Mouse (Mus musculus): ENCODE measurements around the gene C2cd4a. TPM values are rescaled to one million over a fixed set of nuclear protein-coding genes. Genes with fewer than 3 reads are reported as not detected.

Gene C2cd4a
- 0.25 and 0.30 TPM in 2 replicates for polyA plus RNA-seq (2015; fragmentation: Nextera tagmentation; extraction: Ambion mirVana)

DNA sequence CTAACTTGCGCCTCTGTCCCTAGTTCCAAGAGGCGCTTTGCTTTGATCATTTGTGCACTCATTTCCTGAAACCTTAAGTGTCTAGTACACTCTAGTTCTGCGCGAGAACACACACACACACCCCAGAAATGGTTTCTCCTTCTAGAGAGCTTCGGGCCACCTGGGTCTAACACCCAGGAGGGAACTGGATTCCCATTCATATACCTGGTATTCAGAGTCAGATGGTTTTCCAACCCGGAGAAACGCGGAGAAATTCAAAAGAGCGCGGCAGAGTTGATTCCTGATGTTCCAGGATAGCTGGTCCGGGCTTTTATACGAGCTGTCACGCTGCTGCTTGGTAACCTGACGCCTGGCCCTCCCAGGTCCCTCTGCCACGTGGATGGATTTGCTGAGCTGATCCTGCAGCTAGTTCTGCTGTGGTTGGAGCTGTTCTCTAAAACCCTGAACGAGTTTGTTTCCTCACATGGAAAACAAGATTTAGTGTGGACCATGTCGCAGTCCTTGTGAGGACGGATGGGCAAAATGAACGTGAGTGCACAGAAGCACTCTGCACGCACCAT lies at the start of gene C2cd4a:
TSS of gene C2cd4a (minus strand) at position 285 of the 560 bp plus-strand sequence.
- Histone ChIP-seq H3K9ac (ENCODE audit: low read depth, low read length) (peak within 1 kb of the TSS; percentile 64), H3K4me1 (ENCODE audit: control insufficient read depth, insufficient read depth, low read length) (peaks cover 14% of the 10 kb centered on the region; the same call in 1 of the 2 replicates), H3K27me3 (ENCODE audit: control insufficient read depth, insufficient read depth, low read depth, low read length) (peaks cover 26% of the 10 kb centered on the region), H3K4me3 (ENCODE audit: low read depth, low read length) (peak within 1 kb of the TSS; percentile 61), H3K36me3 (ENCODE audit: control insufficient read depth, insufficient read depth, low read length) (no peaks in the 10 kb centered on the region), H3K9me3 (replicated peaks; ENCODE audit: control insufficient read depth, low read length, poor library complexity, severe bottlenecking) (no peaks in the 10 kb centered on the region), H3K27ac (ENCODE audit: low read length) (no peak within 1 kb of the TSS), H3K4me2 (ENCODE audit: low read length) (peak within 1 kb of the TSS; percentile 71)
- ATAC-seq = no peak
- WGBS = 4% methylated on average over 20 of the region's 20 CpGs

DNA sequence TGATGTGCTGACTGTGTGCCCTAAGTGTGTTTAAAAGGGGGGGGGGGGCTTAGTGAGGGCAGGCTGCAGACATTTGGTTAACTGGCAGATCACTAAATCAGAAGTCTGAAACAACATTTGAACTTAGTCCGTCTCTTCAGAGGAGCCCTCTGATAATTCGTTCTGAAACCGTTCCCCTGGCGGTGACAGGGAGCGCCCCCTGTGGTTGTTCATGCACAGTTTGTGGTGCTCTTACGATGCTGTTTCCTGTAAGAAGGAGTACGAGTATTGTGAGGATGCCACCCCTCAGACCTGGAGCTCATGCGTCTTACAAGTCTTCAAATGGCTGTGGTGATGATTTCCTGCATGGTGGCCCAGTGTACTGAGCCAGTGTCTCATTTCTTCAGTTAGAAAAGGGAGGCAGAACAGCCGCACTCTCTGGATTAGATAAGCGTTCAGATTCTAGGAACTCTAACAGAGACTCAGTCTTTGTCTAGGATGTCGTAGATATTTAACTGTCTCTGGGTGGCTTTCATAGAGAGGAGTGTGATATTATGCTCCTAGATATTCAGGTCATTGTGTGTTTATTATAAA lies 46.2 kb upstream of the C2cd4a start:
- H3K27me3 ChIP-seq (ENCODE audit: control insufficient read depth, insufficient read depth, low read depth, low read length) = no peaks in the 10 kb centered on the region
- no peaks in the 10 kb centered on the region for H3K9me3 ChIP-seq (replicated peaks; ENCODE audit: control insufficient read depth, low read length, poor library complexity, severe bottlenecking)
- ATAC-seq = no peak
- 93% methylated on average over 11 of the region's 11 CpGs for WGBS
- no peak overlapping the region for H3K27ac ChIP-seq (ENCODE audit: low read length)
- 0 out of 2 replicates have a peak, but pooled peaks cover 2% of the 10 kb centered on the region for H3K36me3 ChIP-seq (ENCODE audit: control insufficient read depth, insufficient read depth, low read length)
- no peak overlapping the region for H3K4me3 ChIP-seq (ENCODE audit: low read depth, low read length)
- no peak overlapping the region for H3K4me2 ChIP-seq (ENCODE audit: low read length)
- no peaks in the 10 kb centered on the region for H3K4me1 ChIP-seq (ENCODE audit: control insufficient read depth, insufficient read depth, low read length)
- no peak overlapping the region for H3K9ac ChIP-seq (ENCODE audit: low read depth, low read length)

DNA sequence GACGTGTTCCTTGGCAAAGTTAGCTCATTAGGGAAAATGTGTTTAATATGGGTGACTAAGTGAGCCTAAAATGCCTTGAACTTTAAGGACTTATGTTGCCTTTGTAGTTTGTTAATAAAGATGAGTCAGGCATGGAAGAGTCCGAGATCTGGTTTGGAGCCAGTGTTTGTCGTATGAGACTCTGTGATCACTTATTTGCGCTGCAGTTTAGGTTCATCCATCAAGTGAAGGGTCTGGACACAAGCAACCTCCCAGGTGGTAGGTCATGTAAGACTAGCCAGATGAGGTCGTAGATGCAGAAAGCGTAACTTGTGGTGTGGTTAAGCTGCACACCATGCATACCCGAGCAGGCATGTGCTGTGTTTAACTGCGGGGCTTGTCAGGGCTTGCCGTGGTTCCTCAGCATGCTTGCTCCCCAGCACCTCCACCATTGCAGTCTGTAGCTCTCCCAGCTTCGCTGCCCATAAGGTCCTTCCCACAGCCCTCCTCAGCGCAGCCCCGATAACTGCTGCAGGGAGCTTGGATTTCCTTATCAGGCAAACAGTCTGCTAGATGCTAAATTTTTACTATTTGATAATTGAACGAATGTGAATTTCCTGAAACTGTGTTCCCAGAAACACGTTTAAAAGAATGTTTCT lies 45.1 kb upstream of the C2cd4a start:
- H3K36me3 ChIP-seq (ENCODE audit: control insufficient read depth, insufficient read depth, low read length) = 0 out of 2 replicates have a peak, but pooled peaks cover 2% of the 10 kb centered on the region
- H3K4me1 ChIP-seq (ENCODE audit: control insufficient read depth, insufficient read depth, low read length) = no peaks in the 10 kb centered on the region
- no peak overlapping the region for H3K4me2 ChIP-seq (ENCODE audit: low read length)
- 89% methylated on average over 14 of the region's 14 CpGs for WGBS
- no peak overlapping the region for H3K27ac ChIP-seq (ENCODE audit: low read length)
- no peaks in the 10 kb centered on the region for H3K27me3 ChIP-seq (ENCODE audit: control insufficient read depth, insufficient read depth, low read depth, low read length)
- no peak overlapping the region for H3K4me3 ChIP-seq (ENCODE audit: low read depth, low read length)
- H3K9ac ChIP-seq (ENCODE audit: low read depth, low read length) = no peak overlapping the region
- ATAC-seq = no peak
- H3K9me3 ChIP-seq (replicated peaks; ENCODE audit: control insufficient read depth, low read length, poor library complexity, severe bottlenecking) = no peaks in the 10 kb centered on the region

DNA sequence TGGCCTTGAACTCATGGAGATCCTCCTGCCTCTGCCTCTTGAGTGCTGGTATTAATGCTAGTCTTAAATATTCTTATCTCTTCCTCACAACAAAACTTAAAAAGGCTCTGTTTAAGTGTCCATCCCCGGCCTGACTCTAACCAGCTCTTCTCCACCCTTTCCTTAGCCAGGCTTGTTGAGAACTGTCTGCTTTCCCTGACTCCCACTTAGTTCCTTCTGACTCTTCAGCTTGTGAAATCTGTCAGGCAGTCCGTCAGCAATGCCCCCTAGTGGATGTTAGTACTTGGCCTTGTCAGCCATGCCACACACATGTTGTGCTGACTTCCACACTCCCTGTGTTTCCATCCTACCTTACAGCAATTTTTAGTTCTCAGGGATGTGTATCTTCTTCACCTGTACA lies 43.2 kb upstream of the C2cd4a start:
- Histone ChIP-seq H3K27me3 (ENCODE audit: control insufficient read depth, insufficient read depth, low read depth, low read length) (no peaks in the 10 kb centered on the region), H3K9ac (ENCODE audit: low read depth, low read length) (no peak overlapping the region), H3K4me3 (ENCODE audit: low read depth, low read length) (no peak overlapping the region), H3K4me1 (ENCODE audit: control insufficient read depth, insufficient read depth, low read length) (no peaks in the 10 kb centered on the region), H3K9me3 (replicated peaks; ENCODE audit: control insufficient read depth, low read length, poor library complexity, severe bottlenecking) (no peaks in the 10 kb centered on the region), H3K27ac (ENCODE audit: low read length) (no peak overlapping the region), H3K36me3 (ENCODE audit: control insufficient read depth, insufficient read depth, low read length) (no peaks in the 10 kb centered on the region), H3K4me2 (ENCODE audit: low read length) (no peak overlapping the region)
- no peak for ATAC-seq
- WGBS = 56% methylated on average over 2 of the region's 2 CpGs

DNA sequence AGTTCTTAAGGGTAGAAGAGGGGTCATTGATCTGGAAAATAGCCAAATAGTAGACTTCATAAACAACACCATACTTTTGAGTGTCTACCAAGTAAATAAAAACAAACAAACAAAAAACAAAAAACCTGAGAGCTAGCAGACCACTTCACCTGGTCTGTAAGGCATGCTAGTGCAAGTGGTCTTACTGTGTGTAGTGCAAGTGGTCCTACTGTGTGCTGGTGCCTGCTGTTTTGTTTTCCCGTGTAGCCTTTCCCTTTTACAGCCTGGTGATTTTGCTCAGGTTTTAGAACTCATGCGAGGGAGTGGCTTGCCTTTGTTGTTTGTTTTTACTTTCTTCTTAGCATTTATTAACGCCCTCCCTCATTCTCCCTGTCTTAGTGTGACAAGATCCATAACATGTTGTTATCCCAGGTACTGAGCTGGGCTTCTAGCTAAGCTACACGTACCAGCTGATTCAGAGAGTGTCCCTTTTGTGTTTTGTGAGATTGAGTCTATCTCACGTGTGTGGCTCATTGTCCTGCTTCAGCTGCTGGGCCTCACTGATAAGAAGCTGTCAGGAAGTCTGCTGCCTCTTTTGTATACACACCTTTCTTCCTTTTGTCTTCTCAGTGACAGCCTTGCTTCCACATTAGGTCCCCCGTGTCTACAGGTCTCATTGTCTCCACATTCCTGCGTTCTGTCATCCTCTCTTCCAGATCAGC lies 42.5 kb upstream of the C2cd4a start:
- H3K4me3 ChIP-seq (ENCODE audit: low read depth, low read length) = no peak overlapping the region
- no peak overlapping the region for H3K4me2 ChIP-seq (ENCODE audit: low read length)
- H3K27me3 ChIP-seq (ENCODE audit: control insufficient read depth, insufficient read depth, low read depth, low read length) = no peaks in the 10 kb centered on the region
- H3K4me1 ChIP-seq (ENCODE audit: control insufficient read depth, insufficient read depth, low read length) = no peaks in the 10 kb centered on the region
- no peak overlapping the region for H3K9ac ChIP-seq (ENCODE audit: low read depth, low read length)
- ATAC-seq = no peak
- WGBS = 80% methylated on average over 7 of the region's 7 CpGs
- no peaks in the 10 kb centered on the region for H3K36me3 ChIP-seq (ENCODE audit: control insufficient read depth, insufficient read depth, low read length)
- no peaks in the 10 kb centered on the region for H3K9me3 ChIP-seq (replicated peaks; ENCODE audit: control insufficient read depth, low read length, poor library complexity, severe bottlenecking)
- H3K27ac ChIP-seq (ENCODE audit: low read length) = no peak overlapping the region

DNA sequence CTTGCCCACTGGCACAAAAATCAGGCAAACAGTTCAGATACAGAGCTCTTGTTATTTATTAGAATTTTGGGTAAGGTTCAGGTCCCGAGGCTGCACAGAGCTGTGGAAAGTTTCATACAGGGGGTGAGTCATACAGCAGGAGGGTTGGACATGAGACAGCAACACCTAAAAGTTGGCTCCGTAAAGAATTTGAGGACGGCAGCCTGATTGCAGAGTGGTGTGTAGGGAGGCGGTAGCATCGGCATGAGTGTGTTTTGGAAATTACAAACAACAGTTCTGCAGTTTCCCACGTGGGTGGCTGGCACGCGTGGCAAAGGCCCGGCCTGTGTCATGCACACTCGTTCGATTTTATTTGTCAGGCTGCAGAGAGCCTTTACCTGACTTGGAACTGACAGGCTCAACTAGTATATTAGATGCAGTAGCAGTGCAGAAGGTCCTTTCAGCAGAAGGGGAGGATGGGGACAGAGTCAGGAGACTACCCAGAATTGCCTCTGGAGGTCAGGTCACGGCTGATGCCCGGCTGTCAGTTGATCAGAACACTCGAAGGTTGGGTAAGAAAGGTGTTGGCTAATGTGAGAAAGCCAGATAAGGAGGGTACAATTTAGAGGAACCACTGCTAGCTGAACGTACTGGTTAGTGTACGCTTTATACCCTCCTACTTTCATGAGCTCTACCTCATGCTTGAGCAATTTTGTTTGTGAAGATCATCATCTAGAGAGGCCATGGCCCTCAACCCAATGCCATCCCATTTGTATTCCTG lies 37.7 kb upstream of the C2cd4a start:
- Histone ChIP-seq H3K36me3 (ENCODE audit: control insufficient read depth, insufficient read depth, low read length) (no peaks in the 10 kb centered on the region), H3K27ac (ENCODE audit: low read length) (no peak overlapping the region), H3K9me3 (replicated peaks; ENCODE audit: control insufficient read depth, low read length, poor library complexity, severe bottlenecking) (no peaks in the 10 kb centered on the region), H3K4me3 (ENCODE audit: low read depth, low read length) (no peak overlapping the region), H3K9ac (ENCODE audit: low read depth, low read length) (no peak overlapping the region), H3K27me3 (ENCODE audit: control insufficient read depth, insufficient read depth, low read depth, low read length) (no peaks in the 10 kb centered on the region), H3K4me2 (ENCODE audit: low read length) (no peak overlapping the region), H3K4me1 (ENCODE audit: control insufficient read depth, insufficient read depth, low read length) (no peaks in the 10 kb centered on the region)
- WGBS = 92% methylated on average over 16 of the region's 16 CpGs
- no peak for ATAC-seq

DNA sequence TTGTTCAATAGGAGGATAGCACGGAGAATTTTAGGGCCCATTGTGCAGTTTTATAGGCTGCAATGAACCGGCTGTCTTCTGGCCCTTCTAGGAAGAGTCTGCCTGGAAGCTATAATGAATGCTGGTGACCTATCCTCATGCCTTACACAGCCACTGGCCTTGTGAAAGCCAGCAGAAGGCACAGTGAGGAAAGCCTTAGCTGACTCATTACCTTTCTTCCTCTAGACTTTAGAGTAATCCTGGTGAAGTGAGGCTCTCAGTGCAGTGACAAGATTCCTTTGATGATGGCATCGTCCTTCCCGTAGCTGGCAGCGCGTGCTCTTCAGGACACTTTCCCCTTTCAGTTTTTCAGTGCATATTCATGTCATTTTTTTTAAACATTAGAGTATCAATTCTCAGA lies 35.3 kb upstream of the C2cd4a start:
- no peak overlapping the region for H3K27ac ChIP-seq (ENCODE audit: low read length)
- H3K4me3 ChIP-seq (ENCODE audit: low read depth, low read length) = no peak overlapping the region
- WGBS = 69% methylated on average over 6 of the region's 6 CpGs
- no peaks in the 10 kb centered on the region for H3K9me3 ChIP-seq (replicated peaks; ENCODE audit: control insufficient read depth, low read length, poor library complexity, severe bottlenecking)
- no peaks in the 10 kb centered on the region for H3K36me3 ChIP-seq (ENCODE audit: control insufficient read depth, insufficient read depth, low read length)
- H3K27me3 ChIP-seq (ENCODE audit: control insufficient read depth, insufficient read depth, low read depth, low read length) = no peaks in the 10 kb centered on the region
- ATAC-seq = no peak
- no peak overlapping the region for H3K4me2 ChIP-seq (ENCODE audit: low read length)
- H3K9ac ChIP-seq (ENCODE audit: low read depth, low read length) = no peak overlapping the region
- H3K4me1 ChIP-seq (ENCODE audit: control insufficient read depth, insufficient read depth, low read length) = peaks cover 2% of the 10 kb centered on the region; the same call in 1 of the 2 replicates

DNA sequence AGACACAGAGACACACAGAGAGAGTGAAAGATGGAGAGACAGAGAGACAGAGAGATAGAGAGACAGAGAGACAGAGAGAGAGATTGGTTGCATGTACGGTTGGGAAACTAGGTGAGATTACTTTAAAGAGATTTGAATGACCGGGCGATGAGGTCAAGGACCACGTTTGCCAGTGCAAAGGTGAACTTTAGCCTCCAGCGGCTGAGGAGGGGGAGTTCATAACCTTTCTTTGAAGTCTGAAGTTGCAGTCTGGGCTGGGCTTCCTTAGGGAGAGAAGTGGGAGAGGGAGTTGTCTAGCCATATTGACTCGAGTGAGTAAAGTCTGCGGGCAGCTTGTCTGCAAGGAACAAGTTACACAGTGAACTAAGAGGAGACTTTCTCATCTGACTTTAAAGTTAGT lies 33.3 kb upstream of the C2cd4a start:
- Histone ChIP-seq H3K4me3 (ENCODE audit: low read depth, low read length) (no peak overlapping the region), H3K27me3 (ENCODE audit: control insufficient read depth, insufficient read depth, low read depth, low read length) (no peaks in the 10 kb centered on the region), H3K9me3 (replicated peaks; ENCODE audit: control insufficient read depth, low read length, poor library complexity, severe bottlenecking) (no peaks in the 10 kb centered on the region), H3K4me2 (ENCODE audit: low read length) (no peak overlapping the region), H3K9ac (ENCODE audit: low read depth, low read length) (no peak overlapping the region), H3K36me3 (ENCODE audit: control insufficient read depth, insufficient read depth, low read length) (0 out of 2 replicates have a peak, but pooled peaks cover 3% of the 10 kb centered on the region), H3K4me1 (ENCODE audit: control insufficient read depth, insufficient read depth, low read length) (peaks cover 2% of the 10 kb centered on the region; the same call in 1 of the 2 replicates), H3K27ac (ENCODE audit: low read length) (no peak overlapping the region)
- 71% methylated on average over 7 of the region's 7 CpGs for WGBS
- no peak for ATAC-seq
